Mouse (Mus musculus) embryo, embryonic 11 days (tissue): ENCODE results near the gene Ankrd44.

ENCODE experiments used
- DNase-seq: peaks from one replicate; pipeline ENCODE4 v3.0.0-alpha.2; 2015

Gene Ankrd44

GRCm38 (mm10) chr1:54882856-54883467 is 43.2 kb downstream of the Ankrd44 start:
- DNase-seq: no peak

- no peak for DNase-seq
Observed at GRCm38 (mm10) chr1:54881523-54881922, 44.7 kb downstream of the Ankrd44 start.

GRCm38 (mm10) chr1:54877423-54878073 is 48.6 kb downstream of the Ankrd44 start:
- DNase-seq: no peak

GRCm38 (mm10) chr1:54877014-54877413 is 49.2 kb downstream of the Ankrd44 start:
- DNase-seq: no peak

GRCm38 (mm10) chr1:54874094-54874493 is 52.1 kb downstream of the Ankrd44 start:
- DNase-seq: no peak

- DNase-seq: no peak
Observed at GRCm38 (mm10) chr1:54872857-54873616, 53.1 kb downstream of the Ankrd44 start.

GRCm38 (mm10) chr1:54871321-54871720 is 54.9 kb downstream of the Ankrd44 start:
- DNase-seq: no peak

- DNase-seq: no peak
Observed at GRCm38 (mm10) chr1:54870634-54871033, 55.6 kb downstream of the Ankrd44 start.

- DNase-seq: no peak
Observed at GRCm38 (mm10) chr1:54867226-54867625, 59.0 kb downstream of the Ankrd44 start.

GRCm38 (mm10) chr1:54866131-54866530 is 60.1 kb downstream of the Ankrd44 start:
- no peak for DNase-seq

GRCm38 (mm10) chr1:54864928-54865652 is 61.1 kb downstream of the Ankrd44 start:
- no peak for DNase-seq

- DNase-seq: no peak
Observed at GRCm38 (mm10) chr1:54860361-54860760, 65.8 kb downstream of the Ankrd44 start.

GRCm38 (mm10) chr1:54859876-54860275 is 66.3 kb downstream of the Ankrd44 start:
- DNase-seq: no peak

- no peak for DNase-seq
Observed at GRCm38 (mm10) chr1:54858898-54859297, 67.3 kb downstream of the Ankrd44 start.

- DNase-seq: no peak
Observed at GRCm38 (mm10) chr1:54856502-54856901, 69.7 kb downstream of the Ankrd44 start.

GRCm38 (mm10) chr1:54855970-54856369 is 70.2 kb downstream of the Ankrd44 start:
- DNase-seq: no peak

- DNase-seq: no peak
Observed at GRCm38 (mm10) chr1:54854388-54854787, 71.8 kb downstream of the Ankrd44 start.

GRCm38 (mm10) chr1:54853311-54854000 is 72.7 kb downstream of the Ankrd44 start:
- no peak for DNase-seq

GRCm38 (mm10) chr1:54851610-54852009 is 74.6 kb downstream of the Ankrd44 start:
- DNase-seq: peak; percentile 32

- no peak for DNase-seq
Observed at GRCm38 (mm10) chr1:54850077-54850476, 76.1 kb downstream of the Ankrd44 start.

- no peak for DNase-seq
Observed at GRCm38 (mm10) chr1:54847238-54847637, 78.9 kb downstream of the Ankrd44 start.

- no peak for DNase-seq
Observed at GRCm38 (mm10) chr1:54846346-54847000, 79.7 kb downstream of the Ankrd44 start.
